Mouse (Mus musculus) cerebellum, adult 9-10 months (tissue): ENCODE results near the gene Crybb1.

Experiments used
- DNase-seq: peaks from one replicate; pipeline ENCODE4 v3.0.0; 2022

Gene Crybb1

GRCm38 (mm10) chr5:112286984-112287641 lies 31.5 kb downstream of the Crybb1 start:
- no peak for DNase-seq

DNA sequence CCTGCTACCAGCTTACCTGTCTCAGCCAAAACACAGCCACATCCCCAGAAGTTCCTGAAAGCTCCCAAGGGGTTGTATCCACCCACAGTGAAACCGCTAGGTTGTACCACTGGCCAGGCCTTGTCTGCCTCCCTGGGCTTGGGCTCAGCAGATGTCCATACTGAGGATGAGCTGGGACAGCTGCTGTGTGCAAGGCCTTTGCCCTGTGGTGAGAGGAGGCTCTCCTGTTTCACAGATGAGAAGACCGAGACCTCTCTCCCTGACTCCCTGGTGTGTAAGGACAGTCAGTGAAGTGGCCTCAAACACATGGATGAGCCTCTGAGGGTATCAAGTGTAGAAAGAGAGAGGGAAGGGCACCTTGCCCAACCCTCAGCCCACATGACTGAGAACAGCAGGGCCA lies 32.0 kb downstream of the Crybb1 start:
- DNase-seq = no peak

GRCm38 (mm10) chr5:112288193-112289141 lies 32.9 kb downstream of the Crybb1 start:
- DNase-seq = no peak

GRCm38 (mm10) chr5:112289236-112289635 lies 33.6 kb downstream of the Crybb1 start:
- peak; percentile 60 for DNase-seq

DNA sequence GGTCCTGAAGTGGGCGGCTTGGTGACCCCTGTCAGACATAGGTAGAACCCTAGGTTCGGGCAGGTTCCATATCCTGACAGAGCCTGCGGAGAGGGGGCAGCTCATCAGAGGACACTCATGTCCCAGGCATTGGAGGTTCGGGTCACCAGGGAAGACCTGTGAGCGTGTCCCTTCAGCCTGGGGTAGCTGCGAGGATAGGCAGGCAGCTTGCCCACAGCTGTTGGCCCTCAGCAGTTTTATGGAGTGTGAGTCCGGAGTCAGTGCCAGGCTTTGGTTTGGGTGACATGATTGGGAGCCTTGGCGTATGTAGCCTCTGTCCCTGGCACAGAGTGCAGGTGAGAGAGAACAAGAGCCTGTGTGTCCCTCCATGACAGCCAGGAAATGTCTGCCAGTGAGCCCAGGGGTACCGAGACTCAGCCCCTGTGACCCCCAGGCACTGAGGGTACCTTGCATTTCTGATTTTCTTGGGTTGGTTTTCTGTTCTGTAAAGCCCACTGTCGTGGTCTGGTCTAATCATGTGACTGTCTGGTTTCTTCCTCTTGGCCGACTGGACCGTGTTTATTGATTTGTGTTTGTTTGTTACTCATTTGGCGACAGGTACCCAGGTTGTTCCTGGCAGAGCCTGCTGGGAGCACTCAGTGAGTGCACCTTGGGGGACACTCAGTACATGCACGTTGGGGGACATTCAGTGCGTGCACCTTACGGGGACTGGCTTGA lies 34.4 kb downstream of the Crybb1 start:
- peak; percentile 65 for DNase-seq

DNA sequence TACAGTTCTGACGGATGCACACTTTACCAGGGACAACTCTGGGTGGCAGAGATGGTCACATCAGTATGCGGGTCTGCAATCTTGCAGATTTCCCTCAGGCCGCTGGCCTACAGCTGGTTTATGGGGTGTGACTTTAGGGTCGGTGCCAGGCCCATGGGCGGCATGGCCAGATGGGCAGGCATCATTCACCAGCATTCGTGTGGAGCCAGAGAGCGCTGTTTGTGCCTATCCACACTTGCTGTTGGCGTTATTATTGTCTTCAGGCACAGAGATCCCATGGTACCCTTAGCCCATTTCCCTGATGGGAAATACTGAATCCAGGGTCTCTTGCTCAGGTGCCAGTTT lies 34.9 kb downstream of the Crybb1 start:
- no peak for DNase-seq

GRCm38 (mm10) chr5:112291866-112292265 lies 36.3 kb downstream of the Crybb1 start:
- no peak for DNase-seq

DNA sequence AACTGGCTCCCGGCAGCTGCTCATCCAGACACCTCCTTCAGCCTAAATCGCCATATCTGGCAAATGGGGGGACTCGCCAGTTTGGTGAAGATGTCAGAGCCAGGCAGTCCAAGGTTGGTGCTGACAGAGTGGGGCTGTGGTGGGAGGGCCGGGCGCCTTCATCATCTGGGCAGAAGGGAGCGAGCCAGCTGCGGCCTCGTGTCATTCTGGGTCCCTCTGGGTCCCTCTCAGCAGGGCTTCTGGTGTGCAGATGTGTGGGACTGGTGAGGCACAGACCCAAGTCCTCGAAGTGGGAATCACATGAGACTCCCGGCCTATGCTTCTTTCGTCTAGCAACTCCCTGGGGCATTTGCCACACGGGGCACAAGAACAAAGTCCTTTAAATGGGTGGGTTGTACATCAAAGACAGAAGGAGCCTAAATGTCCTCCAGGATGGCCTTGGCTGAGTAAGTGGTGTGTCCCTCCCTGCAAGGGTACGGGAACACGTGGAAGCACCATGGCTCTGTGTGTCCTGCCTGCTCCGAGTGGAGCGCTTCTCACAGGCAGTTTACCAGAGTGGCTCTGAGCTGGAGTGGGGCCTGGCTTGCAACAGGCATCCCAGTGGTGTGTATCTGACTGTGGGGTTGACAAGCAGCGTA lies 36.8 kb downstream of the Crybb1 start:
- DNase-seq = no peak

DNA sequence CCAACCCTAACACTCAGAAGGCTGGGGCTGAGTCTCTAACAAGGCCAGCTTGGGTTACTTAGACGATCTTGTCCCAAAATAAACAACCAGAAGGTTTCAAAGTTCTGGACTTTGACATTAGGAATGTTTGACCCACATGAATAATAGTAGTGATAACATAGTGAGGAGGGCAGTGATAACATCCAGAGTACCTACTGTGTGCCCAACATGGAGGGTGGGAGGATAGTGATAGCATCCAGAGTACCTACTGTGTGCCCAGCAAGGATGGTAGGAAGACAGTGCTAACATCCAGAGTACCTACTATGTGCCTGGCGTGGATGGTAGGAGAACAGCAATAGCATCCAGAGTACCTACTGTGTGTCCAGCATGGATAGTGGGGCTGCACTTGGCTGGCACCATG lies 38.2 kb downstream of the Crybb1 start:
- DNase-seq = no peak

DNA sequence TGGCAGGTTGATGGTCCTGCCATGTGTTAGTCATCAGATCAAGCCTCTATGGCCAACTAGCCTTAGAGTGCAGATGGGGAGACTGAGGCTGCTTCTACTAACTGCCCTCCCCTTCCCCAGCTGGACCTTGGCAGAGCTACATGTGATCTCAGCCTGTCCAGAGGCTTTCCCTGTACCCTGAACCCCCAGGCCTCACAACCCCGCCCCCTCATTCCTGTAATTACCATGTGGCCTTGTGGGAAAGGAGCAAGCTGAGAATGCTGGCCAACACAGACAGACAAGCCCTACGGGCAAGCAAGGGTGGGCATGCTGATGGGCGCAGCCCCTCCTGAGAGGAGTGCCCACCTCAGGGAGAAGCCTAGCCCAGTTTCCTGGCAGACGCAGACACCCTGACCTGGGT lies 39.1 kb downstream of the Crybb1 start:
- no peak for DNase-seq

DNA sequence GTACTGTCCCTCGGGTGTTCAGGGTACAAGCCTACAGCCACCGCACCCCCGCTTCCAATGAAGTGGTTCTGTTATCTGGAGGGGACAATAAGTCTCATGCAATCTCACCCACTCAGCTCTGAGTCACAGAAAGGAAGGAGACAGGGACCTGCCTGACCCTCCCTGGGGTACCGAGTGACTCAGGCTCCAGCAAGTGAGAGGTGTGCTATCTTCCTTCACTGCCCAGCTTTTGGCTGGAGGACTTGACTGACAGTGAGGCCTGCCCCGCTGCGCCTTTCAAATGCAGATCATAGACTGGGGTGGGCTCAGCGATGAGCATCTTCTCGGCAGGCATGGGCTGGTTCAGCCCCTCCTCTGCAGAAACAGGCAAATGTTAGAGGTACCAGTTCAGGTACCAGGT lies 39.5 kb downstream of the Crybb1 start:
- DNase-seq = no peak

DNA sequence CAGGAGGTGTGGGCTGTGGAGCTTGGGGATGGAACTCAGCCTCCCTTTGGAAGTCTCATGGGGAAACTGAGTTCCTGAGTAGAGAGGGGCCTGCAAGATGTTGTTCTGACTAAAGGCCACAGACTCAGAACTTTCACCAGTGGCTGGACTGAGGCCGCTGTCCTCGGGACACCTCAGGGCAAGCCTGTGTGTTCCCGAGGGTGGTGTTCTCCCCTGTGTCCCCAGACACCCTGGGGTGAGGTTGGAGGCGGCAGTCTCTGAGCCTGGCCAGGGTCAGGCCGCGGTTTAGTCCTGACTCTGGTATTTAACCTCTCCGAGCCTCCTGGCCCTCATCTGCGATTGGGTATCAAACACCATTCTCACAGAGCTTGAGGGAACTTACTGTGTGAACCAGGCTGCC lies 39.9 kb downstream of the Crybb1 start:
- no peak for DNase-seq

GRCm38 (mm10) chr5:112296404-112297181 lies 41.0 kb downstream of the Crybb1 start:
- DNase-seq = no peak

- DNase-seq = no peak
Observed at GRCm38 (mm10) chr5:112297257-112297656, 41.6 kb downstream of the Crybb1 start.

- no peak for DNase-seq
Observed at GRCm38 (mm10) chr5:112298226-112298988, 42.8 kb downstream of the Crybb1 start.

DNA sequence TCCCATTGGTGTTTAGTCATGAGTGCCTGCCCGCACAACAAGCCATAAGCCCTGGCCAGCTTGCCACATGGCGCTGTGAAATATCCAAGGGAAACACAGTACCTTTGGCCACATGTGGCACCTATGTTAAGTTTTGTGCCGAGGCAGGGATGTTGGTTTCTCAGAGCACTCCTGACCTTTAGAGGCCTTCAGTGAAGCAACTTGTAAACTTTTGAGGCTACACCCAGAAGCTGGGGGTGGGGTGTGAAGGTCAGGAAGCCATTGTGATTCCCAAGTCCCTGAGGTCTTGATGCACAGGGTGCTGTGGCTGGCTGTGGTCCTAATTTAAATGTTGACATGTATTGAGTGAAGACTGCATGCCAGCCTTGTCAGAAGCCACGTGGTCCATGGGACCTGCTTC lies 43.8 kb downstream of the Crybb1 start:
- DNase-seq = no peak

GRCm38 (mm10) chr5:112300112-112300511 lies 44.5 kb downstream of the Crybb1 start:
- no peak for DNase-seq

DNA sequence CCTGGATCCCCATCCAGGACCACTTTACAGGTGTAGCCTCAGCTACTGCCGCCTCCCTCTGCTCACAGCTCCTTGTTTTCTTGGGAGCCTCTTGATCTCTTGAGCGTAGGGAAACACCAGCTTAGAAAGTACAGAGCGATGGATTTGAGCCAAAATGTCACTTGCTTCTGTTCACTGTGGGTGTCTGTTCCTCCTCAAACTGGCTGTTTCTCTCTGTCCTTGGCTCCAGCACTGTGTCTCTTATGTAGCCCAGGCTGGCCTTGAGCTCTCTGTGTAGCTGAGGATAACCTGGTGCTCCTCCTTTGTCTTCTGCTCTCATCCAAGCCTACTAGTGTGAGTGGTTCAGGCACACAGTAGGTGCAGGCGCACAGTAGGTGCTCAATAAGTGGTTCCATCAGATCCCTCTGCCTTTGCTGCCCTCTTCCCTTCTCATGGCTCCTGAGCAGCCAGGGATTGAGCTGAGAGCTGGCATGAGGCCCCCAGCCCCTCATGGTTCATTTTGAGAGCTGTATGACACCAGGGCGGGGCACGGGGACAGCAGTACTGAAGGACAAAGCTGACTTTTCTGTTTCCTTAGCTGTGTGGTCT lies 45.2 kb downstream of the Crybb1 start:
- DNase-seq = no peak

- no peak for DNase-seq
Observed at GRCm38 (mm10) chr5:112301694-112302093, 46.1 kb downstream of the Crybb1 start.

- DNase-seq = no peak
Observed at GRCm38 (mm10) chr5:112302310-112302709, 46.7 kb downstream of the Crybb1 start.

DNA sequence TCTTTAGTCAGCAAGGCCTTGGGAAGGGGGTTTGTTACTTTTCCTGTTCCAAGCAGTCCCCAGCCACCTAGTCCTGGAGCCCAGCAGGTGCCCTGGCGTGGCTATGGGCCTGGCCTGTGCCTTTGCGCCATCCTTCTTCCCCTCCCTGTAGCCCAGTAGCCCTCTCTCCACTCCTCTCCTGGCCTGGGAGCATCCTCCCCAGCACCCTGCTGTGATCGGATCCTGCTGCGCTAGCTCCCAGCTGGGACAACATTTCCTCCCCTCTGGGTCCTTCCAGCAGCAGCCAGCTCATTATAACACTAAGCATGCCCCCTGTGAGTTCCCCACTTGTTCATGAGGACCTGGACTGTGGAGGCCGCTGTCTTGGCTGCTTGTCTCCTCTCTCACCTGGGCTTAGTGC lies 50.2 kb downstream of the Crybb1 start:
- no peak for DNase-seq
